Mouse (Mus musculus): Measurements from ENCODE around the gene Ift172. TPM values are rescaled to one million over a fixed set of nuclear protein-coding genes. Genes with fewer than 3 reads are reported as not detected.
A peak's percentile ranks its signal among the peaks of the same experiment; 100 is the strongest.

Gene Ift172
- polyA plus RNA-seq, 1 experiment: 22.5 TPM

DNA sequence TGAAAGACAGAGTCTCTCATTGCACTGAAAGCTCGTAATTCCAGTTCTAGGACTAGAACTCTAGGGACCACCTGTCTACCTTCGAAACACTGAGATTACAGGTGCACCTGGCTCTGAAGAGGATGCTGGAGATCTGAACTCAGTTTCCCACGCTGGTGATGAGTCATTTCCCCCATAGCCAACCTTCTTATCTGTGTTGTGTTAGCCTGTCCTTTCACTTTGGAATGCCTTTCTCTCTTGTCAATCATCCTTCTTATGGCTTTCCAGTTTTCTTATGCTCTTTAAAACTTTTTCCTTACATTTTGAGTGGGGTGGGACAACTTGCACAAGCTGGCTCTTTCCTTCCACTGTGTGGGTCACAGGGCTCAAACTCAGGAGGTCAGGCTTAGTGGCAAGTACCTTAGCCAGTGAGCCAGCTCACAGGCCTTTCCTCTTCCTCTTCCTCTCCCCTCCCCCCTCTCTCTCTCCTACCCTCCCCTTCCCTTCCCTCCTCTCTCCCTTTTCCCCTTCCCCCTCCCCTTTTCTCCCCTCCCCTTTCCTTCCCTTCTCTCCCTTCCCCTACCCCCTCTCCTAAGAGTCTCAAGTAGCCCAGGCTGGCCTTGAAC is 1.2 kb downstream of the Ift172 start:
- Histone ChIP-seq H3K27me3 (ENCODE audit: control insufficient read depth, insufficient read depth, insufficient read length) (no peaks in the 10 kb centered on the region), H3ac (ENCODE audit: control insufficient read depth, insufficient read length) (no peak overlapping the region), H3K4me3 (peak overlapping the region; percentile 67), H3K79me2 (ENCODE audit: control insufficient read depth, insufficient read depth) (no peaks in the 10 kb centered on the region), H3K36me3 (ENCODE audit: control insufficient read depth, insufficient read depth) (peaks cover 4% of the 10 kb centered on the region), H3K4me2 (ENCODE audit: low read depth) (peak overlapping the region; percentile 94)
- TF ChIP-seq REST (IDR thresholded peaks at IDR 0.05; ENCODE audit: insufficient read depth, insufficient read length) (no peak), CEBPB (IDR thresholded peaks at IDR 0.05; ENCODE audit: insufficient read depth, poor library complexity, severe bottlenecking) (no peak), POLR2AphosphoS2 (IDR thresholded peaks at IDR 0.05; ENCODE audit: insufficient read length, low read depth) (no peak), E2F4 (IDR thresholded peaks at IDR 0.05; ENCODE audit: insufficient read depth) (no peak), MAX (IDR thresholded peaks at IDR 0.05; ENCODE audit: low read depth) (no peak), POLR2A (IDR thresholded peaks at IDR 0.05; ENCODE audit: insufficient read length, low read depth) (no peak), MYOD1 (IDR thresholded peaks at IDR 0.05; ENCODE audit: control insufficient read depth in 1 of 3, insufficient read length in 2 of 3, low read depth in 2 of 3) (no peak), TCF3 (IDR thresholded peaks at IDR 0.05; ENCODE audit: insufficient read length, low read depth) (no peak), MYOG (IDR thresholded peaks at IDR 0.05; ENCODE audit: control insufficient read depth in 1 of 3, insufficient read depth in 1 of 3, insufficient read length in 2 of 3, low read depth in 2 of 3) (no peak), SRF (IDR thresholded peaks at IDR 0.05; ENCODE audit: control insufficient read depth, insufficient read length, low read depth) (no peak), USF1 (IDR thresholded peaks at IDR 0.05; ENCODE audit: low read depth) (no peak)

DNA sequence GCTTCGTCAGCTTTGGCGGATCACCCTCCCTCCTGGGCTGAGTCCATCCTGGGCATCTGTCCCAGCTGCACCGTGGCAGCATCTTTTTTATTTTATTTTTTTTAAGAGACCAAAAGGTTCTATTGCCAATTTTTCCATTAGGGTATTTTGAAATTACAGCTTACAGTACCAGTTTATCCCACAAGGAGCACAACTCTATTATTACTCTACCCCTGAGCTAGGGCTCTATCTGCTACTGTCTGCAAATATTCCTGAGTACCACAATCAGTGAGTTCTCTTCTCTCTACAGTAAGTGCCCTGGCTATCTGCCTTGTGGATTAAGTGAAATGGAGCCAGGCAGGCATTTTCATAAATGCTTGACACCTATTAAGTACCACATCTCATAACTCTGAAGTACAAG is 2.3 kb downstream of the Ift172 start:
- no peak overlapping the region for H3K4me2 ChIP-seq (ENCODE audit: low read depth)
- TF ChIP-seq MYOD1 (IDR thresholded peaks at IDR 0.05; ENCODE audit: control insufficient read depth in 1 of 3, insufficient read length in 2 of 3, low read depth in 2 of 3) (no peak), USF1 (IDR thresholded peaks at IDR 0.05; ENCODE audit: low read depth) (no peak)
- no peaks in the 10 kb centered on the region for H3K79me2 ChIP-seq (ENCODE audit: control insufficient read depth, insufficient read depth)
- H3ac ChIP-seq (ENCODE audit: control insufficient read depth, insufficient read length): no peak overlapping the region
- no peak overlapping the region for H3K4me3 ChIP-seq
- H3K36me3 ChIP-seq (ENCODE audit: control insufficient read depth, insufficient read depth): peaks cover 9% of the 10 kb centered on the region
- no peaks in the 10 kb centered on the region for H3K27me3 ChIP-seq (ENCODE audit: control insufficient read depth, insufficient read depth, insufficient read length)

DNA sequence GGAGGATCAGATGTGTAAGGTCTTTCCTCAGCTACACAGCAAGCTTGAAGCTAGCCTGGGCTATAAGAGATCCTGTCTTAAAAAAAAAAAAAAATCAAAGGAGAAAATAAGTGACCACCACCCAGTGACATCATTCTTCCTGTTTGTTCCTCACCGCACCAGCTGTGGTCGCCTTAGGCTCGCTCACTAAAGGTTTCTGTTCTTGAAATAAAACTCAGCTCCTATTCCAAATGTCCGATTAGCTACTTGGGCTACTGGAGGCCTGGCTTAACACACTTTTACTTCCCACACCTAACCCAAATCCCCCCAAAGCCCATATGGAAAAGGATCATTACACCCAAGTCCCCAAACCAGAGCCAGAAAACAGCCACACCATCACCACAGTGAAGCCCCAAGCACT is 2.7 kb downstream of the Ift172 start:
- Histone ChIP-seq H3K36me3 (ENCODE audit: control insufficient read depth, insufficient read depth) (peaks cover 9% of the 10 kb centered on the region), H3K27me3 (ENCODE audit: control insufficient read depth, insufficient read depth, insufficient read length) (no peaks in the 10 kb centered on the region), H3ac (ENCODE audit: control insufficient read depth, insufficient read length) (no peak overlapping the region), H3K4me2 (ENCODE audit: low read depth) (no peak overlapping the region), H3K4me3 (no peak overlapping the region), H3K79me2 (ENCODE audit: control insufficient read depth, insufficient read depth) (no peaks in the 10 kb centered on the region)
- no peak for TF ChIP-seq TCF12 (IDR thresholded peaks at IDR 0.05; ENCODE audit: insufficient read depth, poor library complexity, severe bottlenecking)
- TF ChIP-seq REST (IDR thresholded peaks at IDR 0.05; ENCODE audit: insufficient read depth, insufficient read length): no peak
- TF ChIP-seq TCF3 (IDR thresholded peaks at IDR 0.05; ENCODE audit: insufficient read length, low read depth): no peak
- TF ChIP-seq MAX (IDR thresholded peaks at IDR 0.05; ENCODE audit: low read depth): no peak
- TF ChIP-seq E2F4 (IDR thresholded peaks at IDR 0.05; ENCODE audit: insufficient read depth): no peak
- TF ChIP-seq CEBPB (IDR thresholded peaks at IDR 0.05; ENCODE audit: insufficient read depth, poor library complexity, severe bottlenecking): no peak
- TF ChIP-seq USF1 (IDR thresholded peaks at IDR 0.05; ENCODE audit: low read depth): no peak
- TF ChIP-seq MYOD1 (IDR thresholded peaks at IDR 0.05; ENCODE audit: control insufficient read depth in 1 of 3, insufficient read length in 2 of 3, low read depth in 2 of 3): no peak
- no peak for TF ChIP-seq POLR2A (IDR thresholded peaks at IDR 0.05; ENCODE audit: insufficient read length, low read depth)
- TF ChIP-seq SRF (IDR thresholded peaks at IDR 0.05; ENCODE audit: control insufficient read depth, insufficient read length, low read depth): no peak
- no peak for TF ChIP-seq MYOG (IDR thresholded peaks at IDR 0.05; ENCODE audit: control insufficient read depth in 1 of 3, insufficient read depth in 1 of 3, insufficient read length in 2 of 3, low read depth in 2 of 3)
- no peak for TF ChIP-seq POLR2AphosphoS2 (IDR thresholded peaks at IDR 0.05; ENCODE audit: insufficient read length, low read depth)

DNA sequence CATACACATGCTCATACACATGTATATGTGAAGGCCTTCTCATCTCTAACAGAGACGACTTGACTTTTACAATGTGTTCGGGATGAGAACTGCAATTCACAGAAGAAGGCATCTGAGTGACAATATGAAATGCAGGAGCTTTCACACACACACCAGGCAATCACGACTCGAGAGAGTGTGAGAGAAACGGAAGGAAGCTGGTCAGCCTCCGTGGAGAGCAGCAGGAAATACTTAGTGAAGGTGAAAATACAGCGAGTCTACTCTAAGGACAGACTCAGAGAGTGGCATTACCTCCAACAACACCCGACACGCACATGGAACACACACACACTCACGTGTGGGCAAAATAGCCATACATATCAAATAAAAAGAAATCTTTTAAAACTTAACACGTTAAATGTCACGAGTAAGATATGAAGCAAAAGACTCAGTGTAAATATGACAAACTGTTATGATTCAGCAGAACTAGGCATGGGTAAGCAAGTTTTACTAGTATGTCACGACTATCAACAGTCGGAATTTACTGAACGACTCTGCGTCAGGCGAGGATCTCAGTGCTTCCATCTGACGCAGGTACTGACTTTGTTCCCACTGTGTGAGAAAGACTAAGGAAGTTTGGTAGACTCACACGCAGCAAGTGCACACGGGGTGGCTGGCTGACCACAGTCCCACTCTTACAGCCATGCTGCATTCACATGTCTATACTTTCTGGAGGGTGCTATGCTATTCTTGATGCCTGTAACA is 11.5 kb downstream of the Ift172 start:
- Histone ChIP-seq H3K79me2 (ENCODE audit: control insufficient read depth, insufficient read depth) (no peaks in the 10 kb centered on the region), H3K4me3 (no peak overlapping the region), H3K27me3 (ENCODE audit: control insufficient read depth, insufficient read depth, insufficient read length) (no peaks in the 10 kb centered on the region), H3K4me2 (ENCODE audit: low read depth) (no peak overlapping the region), H3K36me3 (ENCODE audit: control insufficient read depth, insufficient read depth) (peaks cover 35% of the 10 kb centered on the region), H3ac (ENCODE audit: control insufficient read depth, insufficient read length) (no peak overlapping the region)
- TF ChIP-seq USF1 (IDR thresholded peaks at IDR 0.05; ENCODE audit: low read depth): no peak
- TF ChIP-seq MAX (IDR thresholded peaks at IDR 0.05; ENCODE audit: low read depth): no peak
- TF ChIP-seq TCF3 (IDR thresholded peaks at IDR 0.05; ENCODE audit: insufficient read length, low read depth): no peak
- no peak for TF ChIP-seq E2F4 (IDR thresholded peaks at IDR 0.05; ENCODE audit: insufficient read depth)

DNA sequence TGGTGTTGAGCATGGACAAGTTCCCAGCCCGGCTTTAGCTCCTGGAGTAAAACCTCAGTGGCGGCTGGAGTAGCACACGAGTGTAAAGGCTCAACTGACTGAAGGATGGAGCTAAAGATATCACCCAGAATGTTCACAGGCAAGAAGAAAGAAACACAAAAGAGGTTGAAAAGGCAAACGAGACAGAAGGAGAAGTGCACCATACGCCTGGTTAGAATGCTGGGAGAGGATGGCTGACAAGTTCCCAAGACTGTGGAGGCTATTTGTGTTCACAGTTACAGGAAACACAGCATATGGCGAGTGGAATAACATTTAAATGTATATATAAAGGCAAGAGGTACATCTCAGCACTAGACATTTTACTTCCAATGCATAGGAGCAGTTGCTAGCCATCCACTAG is 17.9 kb downstream of the Ift172 start:
- H3K4me2 ChIP-seq (ENCODE audit: low read depth): no peak overlapping the region
- no peak for TF ChIP-seq MYOD1 (IDR thresholded peaks at IDR 0.05; ENCODE audit: control insufficient read depth in 1 of 3, insufficient read length in 2 of 3, low read depth in 2 of 3)
- TF ChIP-seq REST (IDR thresholded peaks at IDR 0.05; ENCODE audit: insufficient read depth, insufficient read length): no peak
- no peak for TF ChIP-seq CEBPB (IDR thresholded peaks at IDR 0.05; ENCODE audit: insufficient read depth, poor library complexity, severe bottlenecking)
- TF ChIP-seq E2F4 (IDR thresholded peaks at IDR 0.05; ENCODE audit: insufficient read depth): no peak
- no peak for TF ChIP-seq USF1 (IDR thresholded peaks at IDR 0.05; ENCODE audit: low read depth)
- TF ChIP-seq POLR2A (IDR thresholded peaks at IDR 0.05; ENCODE audit: insufficient read length, low read depth): no peak
- TF ChIP-seq MYOG (IDR thresholded peaks at IDR 0.05; ENCODE audit: control insufficient read depth in 1 of 3, insufficient read depth in 1 of 3, insufficient read length in 2 of 3, low read depth in 2 of 3): no peak
- TF ChIP-seq POLR2AphosphoS2 (IDR thresholded peaks at IDR 0.05; ENCODE audit: insufficient read length, low read depth): no peak
- TF ChIP-seq MAX (IDR thresholded peaks at IDR 0.05; ENCODE audit: low read depth): no peak
- no peak for TF ChIP-seq TCF3 (IDR thresholded peaks at IDR 0.05; ENCODE audit: insufficient read length, low read depth)
- no peak for TF ChIP-seq SRF (IDR thresholded peaks at IDR 0.05; ENCODE audit: control insufficient read depth, insufficient read length, low read depth)
- no peak for TF ChIP-seq TCF12 (IDR thresholded peaks at IDR 0.05; ENCODE audit: insufficient read depth, poor library complexity, severe bottlenecking)
- H3ac ChIP-seq (ENCODE audit: control insufficient read depth, insufficient read length): no peak overlapping the region
- no peaks in the 10 kb centered on the region for H3K79me2 ChIP-seq (ENCODE audit: control insufficient read depth, insufficient read depth)
- H3K27me3 ChIP-seq (ENCODE audit: control insufficient read depth, insufficient read depth, insufficient read length): no peaks in the 10 kb centered on the region
- peaks cover 8% of the 10 kb centered on the region for H3K36me3 ChIP-seq (ENCODE audit: control insufficient read depth, insufficient read depth)
- no peak overlapping the region for H3K4me3 ChIP-seq

Data from myocyte (in vitro differentiated cells).